Mouse (Mus musculus): ENCODE results near the gene Map2k3. TPM values are rescaled to one million over a fixed set of nuclear protein-coding genes. Genes with fewer than 3 reads are reported as not detected.

Gene Map2k3
- total and polyA plus RNA-seq, 3 experiments, result 56.7 to 79.3 (median 71.1) TPM

DNA sequence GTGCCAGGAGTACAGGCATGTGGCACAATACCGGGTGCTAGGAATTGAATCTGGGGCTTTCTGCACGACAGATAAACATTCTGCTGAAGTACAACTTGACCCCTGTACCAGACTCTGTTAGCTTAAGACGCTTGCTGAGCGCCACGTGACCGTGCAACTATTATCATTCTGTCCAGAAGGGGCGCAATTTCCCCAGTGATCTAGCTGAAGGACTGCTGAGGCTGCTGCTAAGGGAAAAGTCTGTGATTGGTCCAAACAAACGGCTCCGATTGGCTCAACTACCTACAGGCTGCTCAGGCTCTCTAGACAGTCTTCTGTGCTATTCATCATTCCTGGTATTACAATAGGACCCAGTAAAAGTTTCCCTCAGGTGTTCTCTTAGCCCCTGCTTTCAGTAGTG, 4.6 kb upstream of the Map2k3 start:
- H3K9ac ChIP-seq (ENCODE audit: low read depth, low read length), result no peak overlapping the region
- peak; percentile 85 to 87 for DNase-seq
- H3K4me3 ChIP-seq, result no peak overlapping the region
- intact Hi-C loops (cut with DNase I), result loop anchor here (5.0 kb wide), 1 partner anchor 230 kb away; the partner anchor contains the start of gene Llgl1
- 1% methylated on average over 9 of the region's 9 CpGs for WGBS
- H3K4me1 ChIP-seq (ENCODE audit: control insufficient read depth, insufficient read depth, low read length), result peaks cover 2% of the 10 kb centered on the region; the same call in 1 of the 2 replicates
- no peaks in the 10 kb centered on the region for H3K79me2 ChIP-seq (replicated peaks; ENCODE audit: control insufficient read depth, insufficient read depth, low read length)
- no peaks in the 10 kb centered on the region for H3K36me3 ChIP-seq (ENCODE audit: control insufficient read depth, insufficient read depth, low read length)
- H3K27ac ChIP-seq, result peak overlapping the region; percentile 36
- no peaks in the 10 kb centered on the region for H3K27me3 ChIP-seq (ENCODE audit: control insufficient read depth, insufficient read depth, low read length)
- no peak for TF ChIP-seq POLR2A (IDR thresholded peaks at IDR 0.05; ENCODE audit: insufficient read depth, low read depth, low read length)
- TF ChIP-seq EP300 (IDR thresholded peaks at IDR 0.05; ENCODE audit: insufficient read depth, low read depth, low read length), result peak; percentile 27; the same call in 1 of the 2 replicates
- TF ChIP-seq CTCF (IDR thresholded peaks at IDR 0.05), result peak; percentile 93

DNA sequence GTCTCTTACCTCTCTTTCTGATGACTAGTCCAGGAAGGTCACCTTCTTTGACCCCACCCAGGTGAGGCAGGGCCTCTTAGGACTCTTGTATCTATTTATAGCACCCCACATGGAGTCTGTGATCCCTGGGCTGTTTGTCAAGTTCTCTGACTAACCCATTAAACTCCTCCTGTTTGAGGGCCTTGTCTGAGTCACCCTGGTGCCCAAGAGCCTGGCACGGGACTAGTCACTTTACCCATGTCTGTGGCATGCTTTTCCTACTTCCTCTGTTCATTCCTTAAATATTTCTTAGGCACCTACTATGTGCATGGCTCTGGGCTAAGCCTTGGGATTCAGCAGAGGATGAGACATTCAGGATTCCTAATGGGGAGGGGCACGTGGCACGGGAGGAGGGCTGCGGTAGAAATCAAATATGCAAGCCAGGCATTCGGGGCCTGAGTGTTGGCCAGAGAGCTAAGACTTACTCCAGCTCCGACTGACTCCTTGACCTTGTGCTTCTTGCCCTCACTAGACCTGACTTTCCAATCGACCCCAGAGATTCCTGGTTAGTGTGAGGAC, 1.0 kb upstream of the Map2k3 start:
- Histone ChIP-seq H3K27me3 (ENCODE audit: control insufficient read depth, insufficient read depth, low read length) (no peaks in the 10 kb centered on the region), H3K79me2 (replicated peaks; ENCODE audit: control insufficient read depth, insufficient read depth, low read length) (peaks cover 3% of the 10 kb centered on the region; the same call in 1 of the 2 replicates), H3K4me1 (ENCODE audit: control insufficient read depth, insufficient read depth, low read length) (peaks cover 23% of the 10 kb centered on the region), H3K27ac (peak overlapping the region; percentile 74), H3K4me3 (peak overlapping the region; percentile 86), H3K9ac (ENCODE audit: low read depth, low read length) (peak overlapping the region; percentile 77), H3K36me3 (ENCODE audit: control insufficient read depth, insufficient read depth, low read length) (0 out of 2 replicates have a peak, but pooled peaks cover 3% of the 10 kb centered on the region)
- 16% methylated on average over 7 of the region's 7 CpGs for WGBS
- intact Hi-C loops (cut with DNase I), result loop anchor here (2.0 to 10.0 kb wide), 3 partner anchors 16 to 476 kb away; partner anchors contain the start of genes Natd1 and Usp22
- DNase-seq, result peak; percentile 21 to 47
- no peak for TF ChIP-seq EP300 (IDR thresholded peaks at IDR 0.05; ENCODE audit: insufficient read depth, low read depth, low read length)
- 0 out of 2 replicates have a peak, but pooled peaks have one; percentile 9 for TF ChIP-seq POLR2A (IDR thresholded peaks at IDR 0.05; ENCODE audit: insufficient read depth, low read depth, low read length)

DNA sequence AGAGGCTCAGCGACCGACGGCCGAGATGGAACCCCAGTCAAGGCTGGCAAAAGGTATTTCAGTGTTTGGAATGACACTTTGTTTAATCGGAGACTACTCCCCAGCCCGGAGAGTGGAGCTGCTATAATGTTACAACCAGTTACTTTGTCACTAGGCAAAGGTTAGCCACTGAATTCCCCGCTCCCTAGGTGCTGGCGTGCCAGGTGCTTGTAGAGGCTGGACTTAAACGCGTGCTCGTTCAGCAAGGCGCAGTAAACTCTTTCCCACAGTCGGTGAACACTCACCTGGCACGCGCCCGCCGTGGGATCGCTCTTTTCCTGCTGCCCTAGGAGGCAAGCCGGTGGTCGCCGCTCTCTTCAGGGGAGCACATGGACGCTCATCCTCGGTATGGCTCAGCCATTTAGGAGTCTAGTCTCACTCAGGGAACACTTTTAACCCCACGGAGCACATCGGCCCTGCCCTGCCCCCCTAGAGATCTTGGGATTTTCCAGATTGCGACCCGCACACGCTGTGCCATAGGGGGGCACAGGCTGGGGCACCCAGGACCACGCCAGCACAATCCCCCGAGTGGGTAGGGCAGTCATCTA, 458 bp upstream of the Map2k3 start:
- peak overlapping the region; percentile 77 for H3K9ac ChIP-seq (ENCODE audit: low read depth, low read length)
- H3K27ac ChIP-seq, result peak overlapping the region; percentile 72
- H3K4me1 ChIP-seq (ENCODE audit: control insufficient read depth, insufficient read depth, low read length), result peaks cover 26% of the 10 kb centered on the region
- peak overlapping the region; percentile 86 for H3K4me3 ChIP-seq
- no peaks in the 10 kb centered on the region for H3K27me3 ChIP-seq (ENCODE audit: control insufficient read depth, insufficient read depth, low read length)
- no peak for DNase-seq
- WGBS, result 1% methylated on average over 30 of the region's 30 CpGs
- peaks cover 3% of the 10 kb centered on the region; the same call in 1 of the 2 replicates for H3K79me2 ChIP-seq (replicated peaks; ENCODE audit: control insufficient read depth, insufficient read depth, low read length)
- intact Hi-C loops (cut with DNase I), result loop anchor here (2.0 to 10.0 kb wide), 3 partner anchors 17 to 476 kb away; partner anchors contain the start of genes Natd1 and Usp22
- H3K36me3 ChIP-seq (ENCODE audit: control insufficient read depth, insufficient read depth, low read length), result peaks cover 3% of the 10 kb centered on the region; the same call in 1 of the 2 replicates
- TF ChIP-seq POLR2A (IDR thresholded peaks at IDR 0.05; ENCODE audit: insufficient read depth, low read depth, low read length) (no peak), EP300 (IDR thresholded peaks at IDR 0.05; ENCODE audit: insufficient read depth, low read depth, low read length) (no peak), CTCF (IDR thresholded peaks at IDR 0.05) (no peak)

DNA sequence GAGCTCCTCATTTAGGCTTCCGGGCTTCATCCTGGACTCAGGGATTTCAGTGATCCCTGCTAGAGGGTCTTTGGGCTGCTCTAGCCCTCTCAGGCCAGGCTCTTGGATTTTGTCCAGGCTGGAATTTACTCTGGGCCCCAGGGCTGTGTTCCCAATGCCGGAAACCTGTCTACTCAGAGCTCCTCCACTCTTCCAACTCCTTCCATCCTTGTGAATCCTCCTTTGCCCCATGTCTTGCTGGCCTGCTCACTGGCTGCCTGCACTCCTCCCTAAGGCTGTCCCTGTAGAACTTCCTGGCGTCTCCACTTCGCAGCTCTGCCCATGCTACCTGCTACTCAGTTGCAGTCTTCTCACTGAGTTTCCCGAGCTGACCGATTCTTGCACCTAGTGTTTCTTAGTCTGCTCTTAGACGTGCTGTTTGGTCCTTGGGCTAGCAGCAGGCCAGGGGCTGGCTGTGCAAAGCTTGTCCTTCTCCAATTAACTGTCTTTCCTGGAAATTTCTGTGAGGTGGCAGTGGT, 729 bp downstream of the Map2k3 start:
- peaks cover 32% of the 10 kb centered on the region for H3K4me1 ChIP-seq (ENCODE audit: control insufficient read depth, insufficient read depth, low read length)
- no peaks in the 10 kb centered on the region for H3K27me3 ChIP-seq (ENCODE audit: control insufficient read depth, insufficient read depth, low read length)
- peaks cover 9% of the 10 kb centered on the region for H3K79me2 ChIP-seq (replicated peaks; ENCODE audit: control insufficient read depth, insufficient read depth, low read length)
- peaks cover 3% of the 10 kb centered on the region; the same call in 1 of the 2 replicates for H3K36me3 ChIP-seq (ENCODE audit: control insufficient read depth, insufficient read depth, low read length)
- H3K4me3 ChIP-seq, result peak overlapping the region; percentile 86
- peak overlapping the region; percentile 94 for H3K27ac ChIP-seq
- TF ChIP-seq EP300 (IDR thresholded peaks at IDR 0.05; ENCODE audit: insufficient read depth, low read depth, low read length) (no peak), CTCF (IDR thresholded peaks at IDR 0.05) (no peak), POLR2A (IDR thresholded peaks at IDR 0.05; ENCODE audit: insufficient read depth, low read depth, low read length) (no peak)
- WGBS, result 2% methylated on average over 7 of the region's 7 CpGs
- intact Hi-C loops (cut with DNase I), result loop anchor here (5.0 to 10.0 kb wide), 2 partner anchors 242 to 475 kb away; partner anchors contain the start of gene Usp22
- peak overlapping the region; percentile 97 for H3K9ac ChIP-seq (ENCODE audit: low read depth, low read length)
- peak; percentile 24 to 46 for DNase-seq

DNA sequence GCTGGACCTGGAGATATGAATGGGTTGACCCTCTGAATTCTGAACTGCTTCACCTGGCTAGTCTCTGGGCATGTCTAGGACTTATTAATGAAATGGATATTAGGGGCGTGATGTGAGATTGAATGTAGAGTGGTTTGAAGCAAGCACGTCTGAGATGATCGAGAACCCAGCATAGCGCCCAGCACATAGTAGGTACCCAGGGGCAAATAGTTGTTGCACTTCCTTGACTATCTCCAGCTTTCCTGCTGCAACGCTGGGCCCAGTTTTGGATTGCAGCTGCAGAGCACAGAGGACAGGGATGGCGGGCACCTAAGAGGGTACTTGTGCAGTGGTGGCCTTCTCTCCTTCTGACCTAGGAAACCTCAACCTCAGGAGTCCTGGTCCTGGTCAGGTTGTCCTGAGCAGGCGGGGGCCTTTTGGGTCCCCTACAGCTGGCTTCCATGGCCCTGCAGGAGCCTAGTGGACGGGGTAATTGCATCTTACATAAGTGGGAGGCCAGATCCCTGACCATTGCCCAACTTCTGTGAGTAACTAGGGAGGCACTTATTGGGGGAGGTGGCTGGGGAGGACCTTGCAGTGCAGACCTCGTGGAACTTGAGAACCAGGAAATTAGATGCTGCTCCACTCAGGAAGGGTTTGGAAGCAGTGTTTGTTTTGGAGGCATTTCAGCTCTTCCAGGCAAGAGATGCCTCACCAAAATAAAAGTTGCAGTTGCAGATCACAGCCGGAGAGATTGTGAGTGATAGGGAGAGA, 1.5 kb downstream of the Map2k3 start:
- DNase-seq, result peak; percentile 47 to 64
- Histone ChIP-seq H3K36me3 (ENCODE audit: control insufficient read depth, insufficient read depth, low read length) (peaks cover 3% of the 10 kb centered on the region; the same call in 1 of the 2 replicates), H3K79me2 (replicated peaks; ENCODE audit: control insufficient read depth, insufficient read depth, low read length) (peaks cover 10% of the 10 kb centered on the region), H3K27me3 (ENCODE audit: control insufficient read depth, insufficient read depth, low read length) (no peaks in the 10 kb centered on the region), H3K4me1 (ENCODE audit: control insufficient read depth, insufficient read depth, low read length) (peaks cover 35% of the 10 kb centered on the region), H3K27ac (peak overlapping the region; percentile 40; the same call in 1 of the 2 replicates), H3K4me3 (peak overlapping the region; percentile 86), H3K9ac (ENCODE audit: low read depth, low read length) (no peak overlapping the region)
- TF ChIP-seq CTCF (IDR thresholded peaks at IDR 0.05) (no peak), POLR2A (IDR thresholded peaks at IDR 0.05; ENCODE audit: insufficient read depth, low read depth, low read length) (no peak), EP300 (IDR thresholded peaks at IDR 0.05; ENCODE audit: insufficient read depth, low read depth, low read length) (no peak)
- WGBS, result 41% methylated on average over 10 of the region's 10 CpGs
- intact Hi-C loops (cut with DNase I), result loop anchor here (5.0 to 10.0 kb wide), 2 partner anchors 241 to 474 kb away; partner anchors contain the start of gene Usp22
